Mouse (Mus musculus) limb, embryonic 11.5 days (tissue): ENCODE measurements around the gene Tarbp2. TPM values are rescaled to one million over a fixed set of nuclear protein-coding genes. Genes with fewer than 3 reads are reported as not detected.

Source experiments
- ATAC-seq: fragments of 200-750 bp; cut with Nextera tagmentation; 2 replicates; pipeline ENCODE4 v1.8.0; 2017; ENCODE audit warnings: low read depth; ENCODE audit not compliant: insufficient number of reproducible peaks, low FRiP score, low TSS enrichment
- DNase-seq: peaks from one replicate; pipeline ENCODE4 v3.0.0-alpha.2; 2015; ENCODE audit warnings: low spot score
- H3K27ac ChIP-seq: fragments of 300-500 bp; sonication (generic); replicated peaks from 2 replicates; pipeline ENCODE4 v1.5.1; 2014; ENCODE audit warnings: low read depth, mild to moderate bottlenecking, low read length
- H3K27me3 ChIP-seq: fragments of 300-500 bp; sonication (generic); 2 replicates; pipeline ENCODE4 v1.6.1; 2014; ENCODE audit warnings: mild to moderate bottlenecking, low read length, mixed read lengths; ENCODE audit not compliant: control insufficient read depth, insufficient read depth
- H3K36me3 ChIP-seq: fragments of 300-500 bp; sonication (generic); 2 replicates; pipeline ENCODE4 v1.6.1; 2014; ENCODE audit warnings: mild to moderate bottlenecking, low read length, moderate library complexity, mixed read lengths; ENCODE audit not compliant: control insufficient read depth, insufficient read depth
- H3K4me1 ChIP-seq: fragments of 300-500 bp; sonication (generic); 2 replicates; pipeline ENCODE4 v1.6.1; 2014; ENCODE audit warnings: low read length, mixed read lengths; ENCODE audit not compliant: control insufficient read depth, insufficient read depth
- H3K4me2 ChIP-seq: fragments of 300-500 bp; sonication (generic); 2 replicates; pipeline ENCODE4 v1.6.1; 2014; ENCODE audit warnings: low read depth, mild to moderate bottlenecking, moderate library complexity; ENCODE audit not compliant: severe bottlenecking
- H3K4me3 ChIP-seq: fragments of 300-500 bp; sonication (generic); 2 replicates; pipeline ENCODE4 v1.5.1; 2014; ENCODE audit warnings: low read depth, low read length
- H3K9ac ChIP-seq: fragments of 300-500 bp; sonication (generic); 2 replicates; pipeline ENCODE4 v1.6.1; 2014; ENCODE audit warnings: mild to moderate bottlenecking, low read length
- H3K9me3 ChIP-seq: fragments of 300-500 bp; sonication (generic); 2 replicates; pipeline ENCODE4 v1.6.1; 2016; ENCODE audit warnings: low read length; ENCODE audit not compliant: control insufficient read depth
- WGBS: fragments of 180-500 bp; shearing (Covaris S2); extraction: QIAGEN DNeasy Blood & Tissue Kit; methylation state at CpG from one replicate; pipeline ENCODE4 v1.1.7; 2014; 5-methylcytosine and 5-hydroxymethylcytosine counted together
- polyA plus RNA-seq: library from polyadenylated mRNA; unstranded; fragments of >200 nt; fragmentation: Nextera tagmentation; extraction: Ambion mirVana; gene quantifications from 2 replicates; pipeline ENCODE4 v1.2.1, GENCODE M21; 2014

The Tarbp2 gene
- polyA plus RNA-seq, 1 experiment from 2014 or later, result 109 TPM

DNA sequence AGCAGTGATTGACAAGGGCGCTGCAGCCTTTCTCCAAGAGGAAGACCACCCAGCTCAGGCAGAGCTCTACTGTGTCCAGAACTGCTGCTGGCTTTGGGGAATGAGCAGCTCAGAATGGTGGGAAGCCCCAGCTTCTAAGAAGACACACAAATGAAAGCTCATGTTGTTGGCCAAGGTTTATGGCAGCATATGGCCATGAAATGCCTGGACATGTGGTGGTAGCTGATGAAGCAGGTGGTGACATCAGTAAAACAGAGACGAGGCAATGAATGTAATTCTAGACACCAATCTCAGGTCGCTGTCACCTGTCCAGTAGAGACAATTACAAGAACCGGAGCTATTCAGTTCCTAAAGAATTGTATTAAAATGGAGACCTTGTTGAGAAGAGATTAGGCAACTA is 26.8 kb downstream of the Tarbp2 start:
- H3K4me1 ChIP-seq, result no peaks in the 10 kb centered on the region
- H3K9me3 ChIP-seq, result no peaks in the 10 kb centered on the region
- no peak overlapping the region for H3K27ac ChIP-seq
- no peak for DNase-seq
- H3K4me2 ChIP-seq, result no peak overlapping the region
- H3K4me3 ChIP-seq, result no peak overlapping the region
- H3K9ac ChIP-seq, result no peak overlapping the region
- WGBS, result 90% methylated on average over 4 of the region's 4 CpGs
- H3K36me3 ChIP-seq, result peaks cover 11% of the 10 kb centered on the region; the same call in 1 of the 2 replicates
- ATAC-seq, result no peak
- no peaks in the 10 kb centered on the region for H3K27me3 ChIP-seq

DNA sequence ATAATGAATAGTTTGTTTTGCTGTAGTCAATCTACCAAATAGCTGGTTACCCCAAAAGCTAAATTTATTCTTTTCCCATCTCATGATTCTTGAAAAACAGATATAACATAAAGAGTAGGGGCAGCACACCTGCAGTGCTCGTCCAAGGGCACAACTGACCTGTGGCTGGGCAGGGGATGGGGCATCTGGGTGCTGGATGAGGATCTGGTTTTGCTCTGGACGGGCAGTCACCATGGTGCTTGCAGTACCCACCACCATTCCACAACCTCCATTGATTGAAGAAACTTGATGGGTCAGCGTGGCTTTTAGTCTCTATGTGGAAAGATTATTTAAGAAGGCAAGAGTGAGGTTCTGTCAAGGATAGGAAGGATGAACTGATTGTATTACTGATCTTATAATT is 28.3 kb downstream of the Tarbp2 start:
- DNase-seq (no peak), ATAC-seq (no peak)
- H3K4me2 ChIP-seq, result no peak overlapping the region
- H3K9ac ChIP-seq, result no peak overlapping the region
- H3K4me3 ChIP-seq, result no peak overlapping the region
- H3K27ac ChIP-seq, result no peak overlapping the region
- no peaks in the 10 kb centered on the region for H3K27me3 ChIP-seq
- no peaks in the 10 kb centered on the region for H3K9me3 ChIP-seq
- no peaks in the 10 kb centered on the region for H3K4me1 ChIP-seq
- peaks cover 11% of the 10 kb centered on the region; the same call in 1 of the 2 replicates for H3K36me3 ChIP-seq
- WGBS, result 90% methylated on average over 3 of the region's 3 CpGs

DNA sequence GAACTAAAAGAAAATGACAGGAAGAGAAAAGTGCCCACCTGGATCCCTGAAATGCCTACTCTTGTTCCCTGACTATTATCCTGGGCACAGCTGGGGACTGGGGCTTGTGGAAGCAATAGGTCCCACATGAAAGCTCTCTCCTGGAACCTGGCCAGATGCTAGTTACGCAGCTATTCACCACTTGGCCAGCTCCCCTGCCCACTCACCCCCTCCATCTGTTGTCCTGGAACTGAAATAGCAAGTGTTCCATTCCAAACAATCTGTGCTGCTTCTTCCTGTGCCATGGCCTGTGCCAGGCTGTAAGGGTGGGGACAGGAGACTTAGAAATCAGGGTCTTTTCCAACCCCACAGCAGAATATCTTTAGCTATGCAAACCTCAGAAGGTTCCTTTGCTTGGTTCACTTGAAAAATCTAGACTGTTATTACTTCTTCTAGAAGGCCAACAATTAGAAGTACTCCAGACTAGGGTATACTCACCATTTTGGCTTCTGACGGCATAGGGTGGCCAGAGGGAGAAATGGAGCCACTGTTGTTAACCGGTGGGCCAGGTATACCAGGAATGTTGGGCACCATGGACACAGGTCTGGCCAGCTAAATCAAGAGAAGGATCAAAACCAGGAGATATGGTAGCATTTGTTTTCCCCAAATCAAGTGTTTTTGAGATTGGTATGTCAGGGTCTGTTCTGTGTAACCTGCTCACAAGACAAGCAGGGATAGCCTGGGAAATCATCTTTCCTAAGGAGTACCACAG is 28.9 kb downstream of the Tarbp2 start:
- Histone ChIP-seq H3K4me2 (no peak overlapping the region), H3K4me3 (no peak overlapping the region), H3K9me3 (no peaks in the 10 kb centered on the region), H3K9ac (no peak overlapping the region), H3K4me1 (no peaks in the 10 kb centered on the region), H3K36me3 (peaks cover 11% of the 10 kb centered on the region; the same call in 1 of the 2 replicates), H3K27me3 (no peaks in the 10 kb centered on the region), H3K27ac (no peak overlapping the region)
- DNase-seq (no peak), ATAC-seq (no peak)
- WGBS, result 90% methylated on average over 3 of the region's 3 CpGs

DNA sequence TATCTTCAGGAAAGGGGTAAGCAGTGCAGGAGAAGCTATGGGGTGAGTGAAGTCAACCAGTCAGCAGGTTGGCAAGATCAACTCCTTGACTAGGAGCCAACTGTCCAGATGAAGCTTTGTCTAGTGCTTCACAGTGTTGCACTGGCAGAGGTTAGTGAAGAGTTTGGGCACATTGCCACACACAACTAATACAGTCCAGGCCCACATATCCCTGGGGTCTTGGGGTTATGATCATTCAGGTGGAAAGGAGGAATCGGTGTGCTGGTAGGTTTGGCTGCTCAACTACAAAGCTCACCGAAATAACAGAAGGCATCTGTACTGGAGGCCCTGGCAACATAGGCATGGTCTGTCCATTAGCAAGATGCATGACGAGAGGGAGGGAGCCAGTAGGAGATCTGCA is 29.5 kb downstream of the Tarbp2 start:
- H3K4me3 ChIP-seq, result no peak overlapping the region
- H3K27me3 ChIP-seq, result no peaks in the 10 kb centered on the region
- WGBS, result 91% methylated on average over 3 of the region's 3 CpGs
- H3K4me2 ChIP-seq, result no peak overlapping the region
- H3K36me3 ChIP-seq, result peaks cover 6% of the 10 kb centered on the region; the same call in 1 of the 2 replicates
- no peaks in the 10 kb centered on the region for H3K4me1 ChIP-seq
- DNase-seq (no peak), ATAC-seq (no peak)
- H3K9me3 ChIP-seq, result no peaks in the 10 kb centered on the region
- H3K27ac ChIP-seq, result no peak overlapping the region
- no peak overlapping the region for H3K9ac ChIP-seq

DNA sequence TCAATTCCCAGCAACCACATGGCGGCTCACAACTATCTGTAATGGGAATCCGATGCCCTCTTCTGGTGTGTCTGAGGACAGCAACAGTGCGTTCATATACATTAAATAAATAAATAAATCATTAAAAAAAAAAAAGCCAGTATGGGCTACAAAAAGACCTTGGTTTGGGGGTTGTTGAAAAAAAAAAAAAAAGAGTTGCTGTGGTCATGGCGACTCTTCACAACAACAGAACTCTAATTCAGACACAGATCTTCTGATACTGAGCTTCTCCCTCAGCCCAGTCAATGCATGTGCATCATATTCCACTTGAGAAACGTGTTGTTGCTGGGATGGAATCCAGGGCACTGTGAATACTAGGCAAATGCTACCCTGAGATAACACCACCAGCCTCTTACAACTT is 34.6 kb downstream of the Tarbp2 start:
- H3K4me1 ChIP-seq, result no peaks in the 10 kb centered on the region
- H3K27ac ChIP-seq, result no peak overlapping the region
- whole genome bisulfite sequencing, result 96% methylated on average over 5 of the region's 5 CpGs
- DNase-seq (no peak), ATAC-seq (no peak)
- no peak overlapping the region for H3K4me3 ChIP-seq
- H3K36me3 ChIP-seq, result peaks cover 8% of the 10 kb centered on the region; the same call in 1 of the 2 replicates
- no peak overlapping the region for H3K9ac ChIP-seq
- no peaks in the 10 kb centered on the region for H3K27me3 ChIP-seq
- no peaks in the 10 kb centered on the region for H3K9me3 ChIP-seq
- H3K4me2 ChIP-seq, result no peak overlapping the region

DNA sequence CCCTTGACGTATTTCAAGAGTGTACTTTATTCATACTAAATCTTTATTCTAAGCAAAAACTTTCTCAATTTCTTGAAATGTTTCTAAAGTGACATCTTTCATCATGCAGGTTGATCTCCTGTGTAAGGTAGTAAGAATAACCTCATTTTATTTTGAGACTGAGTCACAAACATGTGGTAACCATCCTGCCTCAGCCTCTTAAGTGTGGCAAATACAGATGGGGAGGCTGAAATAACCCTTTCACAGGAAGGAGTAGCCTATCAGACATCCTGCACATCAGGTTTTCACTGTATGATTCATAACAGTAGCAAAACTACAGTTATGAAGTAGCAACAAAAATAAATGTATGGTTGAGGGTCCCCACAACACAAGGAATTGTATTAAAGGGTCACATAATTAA is 37.6 kb downstream of the Tarbp2 start:
- ATAC-seq (no peak), DNase-seq (no peak)
- no peaks in the 10 kb centered on the region for H3K9me3 ChIP-seq
- no peak overlapping the region for H3K4me2 ChIP-seq
- no peak overlapping the region for H3K4me3 ChIP-seq
- peaks cover 8% of the 10 kb centered on the region; the same call in 1 of the 2 replicates for H3K36me3 ChIP-seq
- no peaks in the 10 kb centered on the region for H3K4me1 ChIP-seq
- H3K27me3 ChIP-seq, result no peaks in the 10 kb centered on the region
- H3K9ac ChIP-seq, result no peak overlapping the region
- 98% methylated on average over 1 of the region's 1 CpGs for WGBS
- no peak overlapping the region for H3K27ac ChIP-seq

DNA sequence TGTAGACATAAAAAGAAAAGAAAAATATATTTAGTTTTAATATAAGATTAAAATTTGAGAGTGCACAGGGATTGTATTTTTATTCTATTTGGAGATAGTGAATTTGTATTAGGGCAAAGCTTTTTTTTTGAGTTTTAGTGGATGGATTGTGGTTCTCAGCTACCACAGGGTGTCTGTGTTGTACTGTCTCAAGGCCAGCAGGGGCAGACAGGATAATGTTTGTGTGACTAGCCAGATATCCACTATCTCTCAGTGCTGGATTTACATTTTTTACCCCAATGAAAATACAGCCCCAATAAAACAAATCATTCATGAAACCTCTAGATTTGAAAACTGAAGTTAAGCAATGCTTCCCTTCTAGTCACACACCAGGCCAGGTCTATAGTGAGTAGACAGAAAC is 39.6 kb downstream of the Tarbp2 start:
- Histone ChIP-seq H3K27ac (no peak overlapping the region), H3K4me1 (no peaks in the 10 kb centered on the region), H3K9me3 (no peaks in the 10 kb centered on the region), H3K36me3 (peaks cover 6% of the 10 kb centered on the region; the same call in 1 of the 2 replicates), H3K4me3 (no peak overlapping the region), H3K9ac (no peak overlapping the region), H3K4me2 (no peak overlapping the region), H3K27me3 (no peaks in the 10 kb centered on the region)
- no peak for ATAC-seq
- DNase-seq, result no peak

DNA sequence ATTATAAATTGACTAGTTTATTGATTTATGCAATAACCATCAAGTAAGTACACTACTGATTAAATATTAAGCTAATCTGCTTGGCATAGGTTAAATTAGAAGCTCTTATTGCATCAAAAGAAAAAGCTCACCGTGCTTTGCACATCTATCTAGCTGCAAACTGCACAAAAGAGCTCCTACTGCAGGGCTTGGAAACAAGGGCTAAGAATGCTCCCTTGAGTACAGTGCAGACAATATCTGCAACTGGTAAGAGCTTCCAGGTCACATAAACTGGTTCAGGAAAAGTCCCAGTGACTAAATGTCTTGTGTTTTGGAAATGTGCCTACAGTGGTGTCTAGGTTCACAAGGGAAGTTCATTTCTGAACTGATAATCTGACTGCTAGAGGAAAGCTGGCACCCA is 44.5 kb downstream of the Tarbp2 start:
- H3K9me3 ChIP-seq, result no peaks in the 10 kb centered on the region
- no peak overlapping the region for H3K9ac ChIP-seq
- no peaks in the 10 kb centered on the region for H3K27me3 ChIP-seq
- no peak overlapping the region for H3K27ac ChIP-seq
- WGBS, result 95% methylated on average over 1 of the region's 1 CpGs
- no peaks in the 10 kb centered on the region for H3K36me3 ChIP-seq
- no peak overlapping the region for H3K4me2 ChIP-seq
- no peaks in the 10 kb centered on the region for H3K4me1 ChIP-seq
- ATAC-seq (no peak), DNase-seq (no peak)
- no peak overlapping the region for H3K4me3 ChIP-seq

DNA sequence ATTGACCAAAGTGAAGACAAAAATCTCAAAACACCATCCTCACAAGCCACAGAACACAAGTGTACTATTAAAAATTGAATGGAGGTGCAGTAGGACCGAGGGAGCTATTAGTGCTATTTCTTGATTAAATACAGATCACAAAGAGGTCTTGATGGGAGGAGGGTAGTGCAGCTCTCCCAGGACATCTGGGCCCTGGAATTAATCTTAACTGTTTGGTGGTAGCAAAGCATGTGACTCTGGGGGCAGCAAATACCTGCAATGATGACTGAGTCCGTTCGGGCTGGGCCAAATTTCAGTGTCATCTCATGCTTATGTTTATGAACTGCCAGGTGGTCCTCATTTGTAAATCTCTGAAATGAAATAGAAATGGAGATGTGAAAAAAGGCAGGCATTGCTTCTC is 45.1 kb downstream of the Tarbp2 start:
- no peak overlapping the region for H3K4me3 ChIP-seq
- H3K9ac ChIP-seq, result no peak overlapping the region
- no peak for DNase-seq
- H3K9me3 ChIP-seq, result no peaks in the 10 kb centered on the region
- no peaks in the 10 kb centered on the region for H3K4me1 ChIP-seq
- ATAC-seq, result no peak
- H3K4me2 ChIP-seq, result no peak overlapping the region
- 69% methylated on average over 3 of the region's 3 CpGs for WGBS
- no peak overlapping the region for H3K27ac ChIP-seq
- H3K36me3 ChIP-seq, result no peaks in the 10 kb centered on the region
- no peaks in the 10 kb centered on the region for H3K27me3 ChIP-seq
